Mouse (Mus musculus): ENCODE results near the gene Stk39. TPM values are rescaled to one million over a fixed set of nuclear protein-coding genes. Genes with fewer than 3 reads are reported as not detected.

The Stk39 gene
- polyA plus RNA-seq, 1 experiment from 2014 or later = 18.3 TPM

DNA sequence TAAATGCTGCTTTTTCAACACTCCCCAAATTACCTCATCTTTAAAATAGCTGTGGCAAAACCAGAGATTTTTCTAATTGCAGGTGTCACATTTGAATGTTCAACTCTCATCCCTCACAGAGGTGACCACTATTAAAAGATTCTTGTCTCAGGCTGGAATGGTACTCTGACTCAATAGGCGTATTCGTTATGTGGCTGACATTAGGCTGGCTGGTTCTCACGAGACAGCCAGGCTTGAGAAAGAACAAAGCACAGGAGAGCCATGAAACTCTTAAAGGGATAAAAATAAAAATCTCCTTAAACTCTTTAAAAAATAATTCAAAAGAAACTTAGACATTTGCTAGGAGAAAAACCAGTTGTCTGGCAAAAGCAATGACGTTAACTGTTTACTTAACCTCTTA lies 853 bp upstream of the Stk39 start:
- WGBS = 33% methylated on average over 4 of the region's 4 CpGs
- ATAC-seq (replicated peaks; ENCODE audit: low FRiP score, low TSS enrichment, low read depth) (no peak), DNase-seq (ENCODE audit: low spot score) (no peak)
- no peaks in the 10 kb centered on the region for H3K27me3 ChIP-seq (replicated peaks; ENCODE audit: control insufficient read depth, insufficient read depth, low read length)
- no peaks in the 10 kb centered on the region for H3K9me3 ChIP-seq (ENCODE audit: control insufficient read depth, low read length)
- peaks cover 9% of the 10 kb centered on the region; the same call in 1 of the 2 replicates for H3K4me1 ChIP-seq (replicated peaks; ENCODE audit: control insufficient read depth, insufficient read depth, low read length)
- H3K36me3 ChIP-seq (ENCODE audit: control insufficient read depth, insufficient read depth, low read length) = no peaks in the 10 kb centered on the region
- no peak overlapping the region for H3K9ac ChIP-seq (ENCODE audit: low read length)
- peak overlapping the region; percentile 86; the same call in 1 of the 2 replicates for H3K27ac ChIP-seq (ENCODE audit: low read depth)
- H3K4me2 ChIP-seq (ENCODE audit: low read length) = peak overlapping the region; percentile 89
- H3K4me3 ChIP-seq (ENCODE audit: low read depth, low read length) = no peak overlapping the region

- ATAC-seq (replicated peaks; ENCODE audit: low FRiP score, low TSS enrichment, low read depth) = peak; percentile 6; the same call in 1 of the 2 replicates
- WGBS = 5% methylated on average over 5 of the region's 5 CpGs
These were observed 463 bp upstream of the Stk39 start for GRCm38 (mm10) chr2:68472551-68472910.

GRCm38 (mm10) chr2:68470891-68471758 lies 943 bp downstream of the Stk39 start:
- peak overlapping the region; percentile 86 for H3K27ac ChIP-seq (ENCODE audit: low read depth)

More at GRCm38 (mm10) chr2:68472551-68472910, 463 bp upstream of the Stk39 start:
- no peak for DNase-seq (ENCODE audit: low spot score)
- Histone ChIP-seq H3K4me1 (replicated peaks; ENCODE audit: control insufficient read depth, insufficient read depth, low read length) (peaks cover 9% of the 10 kb centered on the region; the same call in 1 of the 2 replicates), H3K4me3 (ENCODE audit: low read depth, low read length) (peak overlapping the region; percentile 78), H3K27me3 (replicated peaks; ENCODE audit: control insufficient read depth, insufficient read depth, low read length) (no peaks in the 10 kb centered on the region), H3K9ac (ENCODE audit: low read length) (peak overlapping the region; percentile 75), H3K36me3 (ENCODE audit: control insufficient read depth, insufficient read depth, low read length) (no peaks in the 10 kb centered on the region), H3K4me2 (ENCODE audit: low read length) (peak overlapping the region; percentile 89), H3K27ac (ENCODE audit: low read depth) (peak overlapping the region; percentile 86), H3K9me3 (ENCODE audit: control insufficient read depth, low read length) (no peaks in the 10 kb centered on the region)

GRCm38 (mm10) chr2:68469491-68469890 lies 2.6 kb downstream of the Stk39 start:
- ATAC-seq (replicated peaks; ENCODE audit: low FRiP score, low TSS enrichment, low read depth) (no peak), DNase-seq (ENCODE audit: low spot score) (no peak)
- Histone ChIP-seq H3K9ac (ENCODE audit: low read length) (no peak overlapping the region), H3K9me3 (ENCODE audit: control insufficient read depth, low read length) (no peaks in the 10 kb centered on the region), H3K27ac (ENCODE audit: low read depth) (no peak overlapping the region), H3K4me3 (ENCODE audit: low read depth, low read length) (no peak overlapping the region), H3K27me3 (replicated peaks; ENCODE audit: control insufficient read depth, insufficient read depth, low read length) (no peaks in the 10 kb centered on the region), H3K36me3 (ENCODE audit: control insufficient read depth, insufficient read depth, low read length) (no peaks in the 10 kb centered on the region), H3K4me1 (replicated peaks; ENCODE audit: control insufficient read depth, insufficient read depth, low read length) (peaks cover 13% of the 10 kb centered on the region; the same call in 1 of the 2 replicates), H3K4me2 (ENCODE audit: low read length) (no peak overlapping the region)
- 89% methylated on average over 3 of the region's 3 CpGs for WGBS

More at GRCm38 (mm10) chr2:68470891-68471758, 943 bp downstream of the Stk39 start:
- Histone ChIP-seq H3K4me3 (ENCODE audit: low read depth, low read length) (peak overlapping the region; percentile 78), H3K9ac (ENCODE audit: low read length) (peak overlapping the region; percentile 75), H3K27me3 (replicated peaks; ENCODE audit: control insufficient read depth, insufficient read depth, low read length) (no peaks in the 10 kb centered on the region), H3K9me3 (ENCODE audit: control insufficient read depth, low read length) (no peaks in the 10 kb centered on the region), H3K4me1 (replicated peaks; ENCODE audit: control insufficient read depth, insufficient read depth, low read length) (peaks cover 13% of the 10 kb centered on the region; the same call in 1 of the 2 replicates), H3K36me3 (ENCODE audit: control insufficient read depth, insufficient read depth, low read length) (no peaks in the 10 kb centered on the region), H3K4me2 (ENCODE audit: low read length) (peak overlapping the region; percentile 89)
- ATAC-seq (replicated peaks; ENCODE audit: low FRiP score, low TSS enrichment, low read depth) (peak; percentile 71), DNase-seq (ENCODE audit: low spot score) (peak; percentile 86)
- WGBS = under 1% methylated on average over 74 of the region's 87 CpGs

DNA sequence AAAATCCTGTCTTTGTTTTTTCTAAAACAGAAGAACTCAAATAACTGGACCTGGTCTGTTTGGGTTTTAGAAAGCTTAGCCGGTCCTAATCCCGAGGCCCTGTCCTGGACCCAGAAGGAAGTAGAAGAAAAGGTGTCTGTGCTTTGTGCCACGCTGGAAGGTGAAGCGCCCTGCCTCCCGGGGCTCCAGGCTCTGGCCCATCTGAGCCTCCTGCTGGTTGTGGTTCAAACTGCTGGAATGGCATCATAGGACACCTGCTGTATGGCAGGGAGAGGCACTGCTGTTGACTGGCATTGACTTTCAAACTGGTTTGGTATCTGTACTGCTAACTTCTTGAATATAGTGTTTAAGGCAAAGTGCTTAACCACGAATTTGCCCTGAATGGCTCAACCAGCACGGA lies 3.4 kb downstream of the Stk39 start:
- 62% methylated on average over 7 of the region's 7 CpGs for WGBS
- H3K9me3 ChIP-seq (ENCODE audit: control insufficient read depth, low read length) = no peaks in the 10 kb centered on the region
- H3K27ac ChIP-seq (ENCODE audit: low read depth) = no peak overlapping the region
- no peak overlapping the region for H3K4me3 ChIP-seq (ENCODE audit: low read depth, low read length)
- H3K36me3 ChIP-seq (ENCODE audit: control insufficient read depth, insufficient read depth, low read length) = no peaks in the 10 kb centered on the region
- H3K4me2 ChIP-seq (ENCODE audit: low read length) = no peak overlapping the region
- ATAC-seq (replicated peaks; ENCODE audit: low FRiP score, low TSS enrichment, low read depth) (no peak), DNase-seq (ENCODE audit: low spot score) (no peak)
- H3K4me1 ChIP-seq (replicated peaks; ENCODE audit: control insufficient read depth, insufficient read depth, low read length) = peaks cover 13% of the 10 kb centered on the region; the same call in 1 of the 2 replicates
- H3K9ac ChIP-seq (ENCODE audit: low read length) = no peak overlapping the region
- H3K27me3 ChIP-seq (replicated peaks; ENCODE audit: control insufficient read depth, insufficient read depth, low read length) = no peaks in the 10 kb centered on the region

- no peak overlapping the region for H3K4me3 ChIP-seq (ENCODE audit: low read depth, low read length)
- ATAC-seq (replicated peaks; ENCODE audit: low FRiP score, low TSS enrichment, low read depth) (no peak), DNase-seq (ENCODE audit: low spot score) (no peak)
- H3K4me2 ChIP-seq (ENCODE audit: low read length) = no peak overlapping the region
- no peak overlapping the region for H3K27ac ChIP-seq (ENCODE audit: low read depth)
- no peak overlapping the region for H3K9ac ChIP-seq (ENCODE audit: low read length)
- peaks cover 13% of the 10 kb centered on the region; the same call in 1 of the 2 replicates for H3K4me1 ChIP-seq (replicated peaks; ENCODE audit: control insufficient read depth, insufficient read depth, low read length)
- H3K9me3 ChIP-seq (ENCODE audit: control insufficient read depth, low read length) = no peaks in the 10 kb centered on the region
- 85% methylated on average over 14 of the region's 14 CpGs for WGBS
- no peaks in the 10 kb centered on the region for H3K27me3 ChIP-seq (replicated peaks; ENCODE audit: control insufficient read depth, insufficient read depth, low read length)
- H3K36me3 ChIP-seq (ENCODE audit: control insufficient read depth, insufficient read depth, low read length) = no peaks in the 10 kb centered on the region
These were observed 3.8 kb downstream of the Stk39 start for GRCm38 (mm10) chr2:68468259-68468658.

DNA sequence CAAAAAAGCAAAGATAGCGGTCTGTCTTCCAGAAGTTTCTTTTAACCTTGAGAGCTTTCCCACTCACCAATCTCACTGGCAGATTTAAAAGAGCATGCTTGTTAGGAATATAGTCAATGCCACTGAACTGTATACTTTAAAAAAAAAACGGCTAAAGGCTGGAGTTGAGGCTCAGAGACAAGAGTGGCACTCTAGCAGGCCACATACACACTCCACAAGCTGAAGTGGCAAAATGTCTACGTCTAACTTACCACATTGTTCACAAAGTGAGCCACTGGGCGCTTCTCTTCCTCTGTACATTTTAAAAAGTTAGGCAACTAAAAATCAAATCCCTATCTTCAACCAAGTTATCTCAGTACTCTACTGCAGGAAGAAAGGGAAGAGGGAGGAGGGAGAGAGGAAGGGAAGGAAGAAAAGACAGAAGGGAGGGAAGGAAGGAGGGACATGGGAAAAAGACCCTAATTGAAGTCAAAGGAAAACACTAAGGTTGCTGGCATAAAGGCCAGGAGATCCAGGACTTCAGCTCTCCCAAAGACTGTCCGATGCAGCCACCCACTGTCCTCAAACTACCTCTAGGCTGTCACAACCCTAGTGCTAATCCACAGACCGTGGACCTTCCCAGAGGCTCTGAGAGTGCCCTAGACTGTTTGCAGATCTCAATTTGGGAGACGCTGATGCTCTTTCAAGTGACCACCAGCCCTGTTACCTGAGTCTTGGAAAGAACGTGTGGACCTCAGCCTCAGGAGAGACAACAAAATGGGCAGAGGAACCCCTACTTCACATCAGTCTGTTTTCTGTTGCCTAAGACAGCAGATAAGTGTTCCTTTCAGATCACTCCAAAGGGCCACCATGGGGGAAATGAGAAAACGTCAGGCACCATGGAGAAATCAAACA lies 4.7 kb downstream of the Stk39 start:
- Histone ChIP-seq H3K4me3 (ENCODE audit: low read depth, low read length) (no peak overlapping the region), H3K27ac (ENCODE audit: low read depth) (no peak overlapping the region), H3K27me3 (replicated peaks; ENCODE audit: control insufficient read depth, insufficient read depth, low read length) (no peaks in the 10 kb centered on the region), H3K36me3 (ENCODE audit: control insufficient read depth, insufficient read depth, low read length) (no peaks in the 10 kb centered on the region), H3K9me3 (ENCODE audit: control insufficient read depth, low read length) (no peaks in the 10 kb centered on the region), H3K4me1 (replicated peaks; ENCODE audit: control insufficient read depth, insufficient read depth, low read length) (peaks cover 7% of the 10 kb centered on the region; the same call in 1 of the 2 replicates), H3K4me2 (ENCODE audit: low read length) (no peak overlapping the region), H3K9ac (ENCODE audit: low read length) (no peak overlapping the region)
- no peak for ATAC-seq (replicated peaks; ENCODE audit: low FRiP score, low TSS enrichment, low read depth)
- DNase-seq (ENCODE audit: low spot score) = no peak
- 75% methylated on average over 9 of the region's 9 CpGs for WGBS

Data from intestine, embryonic 14.5 days (tissue).